Mouse (Mus musculus): ENCODE data around the gene Frmpd2. TPM values are rescaled to one million over a fixed set of nuclear protein-coding genes. Genes with fewer than 3 reads are reported as not detected.

Frmpd2 gene
- polyA plus RNA-seq, 1 experiment from 2014 or later = 0.09 TPM

DNA sequence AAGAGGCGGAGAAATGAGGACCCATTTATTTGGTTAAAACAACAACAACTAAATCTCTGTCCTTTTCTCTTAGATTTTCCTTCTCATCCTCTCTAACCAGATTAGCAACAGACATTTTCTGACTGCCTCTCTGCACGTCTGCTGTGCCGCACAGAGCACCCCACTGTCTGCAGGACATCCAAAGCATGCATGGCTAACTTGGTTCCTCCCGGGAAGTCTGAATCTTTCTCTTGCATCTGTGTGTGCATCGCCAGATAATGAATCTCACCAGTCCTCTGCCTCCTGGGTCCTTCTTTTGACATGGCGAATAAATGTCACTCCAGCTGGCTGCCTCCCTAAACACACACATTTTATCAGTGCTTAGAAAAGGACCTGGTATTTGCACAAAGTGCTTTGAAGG lies 99.2 kb downstream of the Frmpd2 start:
- no peak overlapping the region for H3K27ac ChIP-seq (replicated peaks)
- peak; percentile 6 for DNase-seq (ENCODE audit: low spot score)

DNA sequence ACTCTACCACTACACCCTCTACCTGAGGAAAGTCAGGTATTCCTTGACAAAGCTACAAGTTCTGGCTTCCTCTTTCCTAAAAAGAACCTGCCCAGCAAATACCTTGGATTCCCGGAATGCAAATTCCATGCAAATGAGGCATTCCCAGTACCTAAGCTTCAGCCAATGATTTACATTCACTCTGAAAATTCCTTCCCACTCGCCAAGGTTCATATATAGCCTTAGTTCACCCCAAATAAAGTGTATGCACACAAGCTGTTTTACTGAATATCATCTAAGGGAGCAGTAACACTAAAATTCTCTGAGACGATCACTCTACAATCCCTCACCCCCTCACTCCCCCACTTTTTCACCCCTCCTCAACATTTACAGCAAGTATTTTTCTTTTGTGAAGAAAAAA lies 102.1 kb downstream of the Frmpd2 start:
- no peaks in the 10 kb centered on the region for H3K9me3 ChIP-seq
- no peaks in the 10 kb centered on the region for H3K36me3 ChIP-seq (replicated peaks)
- no peak overlapping the region for H3K4me3 ChIP-seq
- H3K4me1 ChIP-seq = peaks cover 7% of the 10 kb centered on the region; the same call in 1 of the 2 replicates
- DNase-seq (ENCODE audit: low spot score) = no peak
- no peak overlapping the region for H3K27ac ChIP-seq (replicated peaks)
- H3K27me3 ChIP-seq (replicated peaks; ENCODE audit: low read depth, poor library complexity, severe bottlenecking) = no peaks in the 10 kb centered on the region
- 75% methylated on average over 3 of the region's 3 CpGs for WGBS

More for the DNA sequence above, 99.2 kb downstream of the Frmpd2 start:
- H3K4me3 ChIP-seq = no peak overlapping the region
- H3K27me3 ChIP-seq (replicated peaks; ENCODE audit: low read depth, poor library complexity, severe bottlenecking) = no peaks in the 10 kb centered on the region
- WGBS = 41% methylated on average over 6 of the region's 6 CpGs
- no peaks in the 10 kb centered on the region for H3K36me3 ChIP-seq (replicated peaks)
- H3K4me1 ChIP-seq = peaks cover 7% of the 10 kb centered on the region; the same call in 1 of the 2 replicates
- no peaks in the 10 kb centered on the region for H3K9me3 ChIP-seq

DNA sequence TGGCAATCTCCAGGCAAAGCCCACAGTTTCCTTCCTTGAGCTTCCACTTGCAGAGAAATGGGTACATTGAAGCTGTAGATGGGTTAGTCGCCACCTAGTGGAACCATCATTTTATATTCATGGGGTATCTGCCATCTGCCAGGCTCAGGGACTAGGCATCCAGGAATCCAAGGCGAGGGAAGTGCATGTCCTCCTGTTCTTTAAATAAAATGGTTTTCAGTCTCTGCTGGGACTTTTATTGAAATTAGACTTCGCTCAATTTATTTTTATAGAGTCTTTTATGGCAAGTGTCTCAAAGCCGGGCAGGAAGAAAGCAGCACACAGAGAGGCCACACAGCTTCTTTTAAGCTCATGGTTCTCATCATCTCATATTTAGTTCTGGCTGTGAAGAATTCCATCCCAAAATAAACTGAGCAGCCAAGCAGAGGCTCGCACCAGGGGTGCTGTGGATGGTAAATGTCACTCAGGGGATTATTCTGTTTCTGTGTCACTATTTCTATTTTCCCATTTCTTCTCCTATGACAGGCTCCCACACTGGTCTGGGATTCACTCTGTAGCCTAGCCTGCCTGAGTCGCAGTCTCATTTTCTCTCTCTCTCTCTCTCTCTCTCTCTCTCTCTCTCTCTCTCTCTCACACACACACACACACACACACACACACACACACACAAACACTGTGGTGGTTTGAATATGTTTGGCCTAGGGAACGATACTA lies 108.4 kb downstream of the Frmpd2 start:
- no peak overlapping the region for H3K27ac ChIP-seq (replicated peaks)
- H3K9me3 ChIP-seq = no peaks in the 10 kb centered on the region; the same call in 1 of the 2 replicates
- no peak overlapping the region for H3K4me3 ChIP-seq
- H3K36me3 ChIP-seq (replicated peaks) = no peaks in the 10 kb centered on the region
- no peaks in the 10 kb centered on the region for H3K4me1 ChIP-seq
- H3K27me3 ChIP-seq (replicated peaks; ENCODE audit: low read depth, poor library complexity, severe bottlenecking) = no peaks in the 10 kb centered on the region
- no peak for DNase-seq (ENCODE audit: low spot score)
- WGBS = 69% methylated on average over 7 of the region's 7 CpGs

DNA sequence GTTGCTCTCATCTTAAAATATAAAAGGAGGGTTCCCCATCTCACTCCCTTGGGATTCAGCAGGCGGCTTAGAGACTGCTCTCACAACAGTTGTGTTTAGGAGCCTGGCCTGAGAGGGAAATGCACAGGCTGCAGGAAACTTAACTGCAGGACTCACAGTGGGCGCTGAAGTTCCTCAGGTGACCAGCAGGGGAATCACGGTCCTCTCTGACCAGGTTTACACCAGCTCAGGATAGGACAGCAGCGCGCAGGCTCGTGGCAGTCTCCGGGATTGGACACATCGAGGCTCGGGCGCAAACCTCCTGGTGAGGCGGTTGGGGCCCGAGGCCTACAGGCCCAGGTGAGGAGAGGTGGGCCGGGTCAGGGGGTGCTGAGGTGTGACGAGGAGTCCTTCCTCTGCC lies 117.5 kb downstream of the Frmpd2 start, which contains the start of gene Ptpn20:
Ptpn20 (plus strand) TSS at position 257 of the 400 bp plus-strand sequence.
- peak; percentile 47 for DNase-seq (ENCODE audit: low spot score)
- H3K27me3 ChIP-seq (replicated peaks; ENCODE audit: low read depth, poor library complexity, severe bottlenecking) = no peaks in the 10 kb centered on the region

DNA sequence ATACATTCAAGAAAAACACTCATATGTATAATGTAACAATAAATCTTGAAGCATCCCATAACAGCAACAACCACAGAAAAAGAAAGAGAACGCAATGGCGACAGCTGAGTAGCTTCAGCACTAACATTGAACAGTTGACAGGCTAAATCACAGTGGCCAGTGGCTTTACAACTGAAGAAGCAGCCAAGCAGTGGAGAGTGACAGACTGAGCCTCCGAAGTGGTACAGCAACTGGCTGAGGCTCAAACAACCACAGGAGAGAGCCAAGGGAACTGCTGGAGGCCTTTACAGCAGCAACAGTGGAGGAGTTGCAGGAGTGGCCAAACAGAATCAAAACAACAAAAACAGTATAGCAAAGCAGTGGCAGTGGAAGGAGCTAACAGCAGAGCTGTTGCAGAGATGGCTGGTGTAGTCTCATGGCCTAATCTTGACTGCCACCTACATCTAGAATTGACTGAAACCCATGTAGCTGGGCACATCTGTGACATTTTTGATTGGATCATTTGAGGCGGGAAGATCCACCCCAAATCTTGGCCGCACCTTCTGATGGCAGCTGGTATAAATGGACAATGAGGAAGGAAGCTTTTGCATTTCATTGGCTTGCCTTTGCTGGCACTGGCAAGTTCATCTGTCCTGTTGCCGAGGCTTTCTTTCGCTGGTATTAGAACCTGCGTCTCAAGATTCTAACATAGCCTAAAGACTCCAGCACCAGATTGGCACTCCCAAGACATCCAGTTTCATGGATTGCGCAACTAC lies 127.1 kb downstream of the Frmpd2 start:
- WGBS = 88% methylated on average over 9 of the region's 9 CpGs
- H3K4me1 ChIP-seq = no peaks in the 10 kb centered on the region
- no peaks in the 10 kb centered on the region for H3K27me3 ChIP-seq (replicated peaks; ENCODE audit: low read depth, poor library complexity, severe bottlenecking)
- DNase-seq (ENCODE audit: low spot score) = no peak
- H3K27ac ChIP-seq (replicated peaks) = no peak overlapping the region
- H3K4me3 ChIP-seq = no peak overlapping the region
- no peaks in the 10 kb centered on the region for H3K9me3 ChIP-seq
- no peaks in the 10 kb centered on the region for H3K36me3 ChIP-seq (replicated peaks)

More for the DNA sequence above, 117.5 kb downstream of the Frmpd2 start, which contains the start of gene Ptpn20:
- no peaks in the 10 kb centered on the region for H3K36me3 ChIP-seq (replicated peaks)
- H3K4me1 ChIP-seq = no peaks in the 10 kb centered on the region
- H3K27ac ChIP-seq (replicated peaks) = no peak within 1 kb of the TSS
- H3K4me3 ChIP-seq = no peak within 1 kb of the TSS
- H3K9me3 ChIP-seq = no peaks in the 10 kb centered on the region
- WGBS = 63% methylated on average over 14 of the region's 14 CpGs

DNA sequence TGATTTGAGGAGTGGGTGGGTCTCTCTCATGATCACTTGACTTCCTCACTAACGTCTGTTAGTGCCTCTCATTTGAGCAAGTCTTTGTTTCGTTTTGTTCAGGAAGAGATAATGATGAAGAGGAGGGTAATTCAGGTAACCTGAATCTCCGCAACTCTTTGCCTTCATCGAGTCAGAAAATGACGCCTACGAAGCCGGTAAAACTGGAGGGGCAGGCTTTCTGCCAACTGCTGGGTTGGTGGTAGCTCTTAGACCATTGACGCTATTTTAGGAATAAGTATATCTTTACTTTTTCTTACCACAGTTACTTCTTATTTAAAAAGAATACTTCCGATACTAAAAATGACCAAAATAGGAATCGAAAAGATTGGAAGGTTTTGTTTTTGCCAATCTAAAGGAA lies 135.9 kb downstream of the Frmpd2 start:
- H3K27ac ChIP-seq (replicated peaks) = no peak overlapping the region
- 85% methylated on average over 10 of the region's 10 CpGs for WGBS
- DNase-seq (ENCODE audit: low spot score) = no peak
- no peaks in the 10 kb centered on the region for H3K4me1 ChIP-seq
- no peaks in the 10 kb centered on the region for H3K36me3 ChIP-seq (replicated peaks)
- H3K9me3 ChIP-seq = no peaks in the 10 kb centered on the region
- H3K27me3 ChIP-seq (replicated peaks; ENCODE audit: low read depth, poor library complexity, severe bottlenecking) = no peaks in the 10 kb centered on the region
- H3K4me3 ChIP-seq = no peak overlapping the region

Other genes with a start within 250 kb of the Frmpd2 start
- 18.8 and 21.2 TPM in 2 replicates for gene Mapk8, start 24.5 kb upstream of the Frmpd2 start, polyA plus RNA-seq (2016; fragmentation: Nextera tagmentation; extraction: Ambion mirVana)
- gene Ptpn20, start 117.5 kb downstream of the Frmpd2 start, polyA plus RNA-seq (2016; fragmentation: Nextera tagmentation; extraction: Ambion mirVana) = 0.14 TPM in 1 of 2 replicates, not detected in the other